Mouse (Mus musculus): ENCODE measurements around the gene Trim13.

Trim13 gene

DNA sequence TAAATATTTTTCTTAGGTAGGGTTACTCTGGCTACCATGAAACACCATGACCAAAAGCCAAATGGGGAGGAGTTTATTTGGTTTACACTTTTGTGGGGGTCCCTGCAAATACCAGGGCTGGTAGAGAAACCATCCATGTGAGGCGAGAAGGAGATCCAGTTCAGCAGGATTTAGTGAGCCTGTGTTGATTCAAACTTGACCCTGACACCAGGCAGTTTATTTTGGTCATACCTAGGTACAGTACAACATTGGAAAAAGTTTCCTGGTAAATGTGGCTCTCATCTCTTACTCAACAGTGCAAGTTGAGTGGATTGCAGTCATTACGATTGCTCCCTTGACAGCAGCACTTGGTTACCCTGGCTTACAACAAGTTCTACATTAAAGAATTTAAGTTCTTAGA lies 15.3 kb downstream of the Trim13 start:
- DNase-seq (ENCODE audit: low spot score) = no peak

DNA sequence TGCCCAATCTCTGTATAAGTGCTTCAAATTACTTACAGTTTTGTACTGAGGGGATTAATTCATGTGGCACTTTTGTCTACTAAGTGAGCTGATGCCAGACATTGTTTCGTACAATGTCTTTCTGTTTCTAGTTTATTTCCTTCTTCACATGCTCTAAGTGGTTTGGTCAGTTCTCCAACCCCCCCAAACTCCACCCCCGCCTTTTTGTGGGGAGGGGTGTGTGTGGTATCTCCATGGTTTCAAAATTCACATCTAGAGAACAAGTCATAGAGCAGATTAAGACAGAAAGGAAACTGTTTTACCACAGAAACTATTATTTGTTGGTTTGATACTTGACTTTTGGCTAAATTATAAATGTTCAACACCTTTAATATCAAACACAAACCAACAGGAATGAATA lies 22.3 kb downstream of the Trim13 start:
- no peak for DNase-seq (ENCODE audit: low spot score)

DNA sequence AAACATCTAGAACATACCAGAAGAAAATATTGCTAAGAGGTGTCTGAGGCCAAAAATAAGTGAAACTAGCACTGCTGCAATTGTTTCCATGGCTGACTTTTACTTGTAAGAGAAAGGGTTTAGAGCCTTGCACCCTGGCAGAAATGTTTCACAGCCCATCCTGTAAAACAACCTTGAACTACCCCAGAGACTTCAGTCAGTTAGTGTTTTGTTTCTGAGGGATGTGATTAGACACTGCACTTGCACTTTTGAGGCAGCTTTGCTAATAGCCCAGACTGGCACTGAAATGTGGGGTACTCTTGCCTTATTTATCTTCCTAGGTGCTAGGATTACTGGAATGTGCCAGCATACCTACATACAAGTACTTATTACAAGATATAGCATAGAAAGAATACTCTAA lies 37.9 kb downstream of the Trim13 start:
- no peak for DNase-seq (ENCODE audit: low spot score)

DNA sequence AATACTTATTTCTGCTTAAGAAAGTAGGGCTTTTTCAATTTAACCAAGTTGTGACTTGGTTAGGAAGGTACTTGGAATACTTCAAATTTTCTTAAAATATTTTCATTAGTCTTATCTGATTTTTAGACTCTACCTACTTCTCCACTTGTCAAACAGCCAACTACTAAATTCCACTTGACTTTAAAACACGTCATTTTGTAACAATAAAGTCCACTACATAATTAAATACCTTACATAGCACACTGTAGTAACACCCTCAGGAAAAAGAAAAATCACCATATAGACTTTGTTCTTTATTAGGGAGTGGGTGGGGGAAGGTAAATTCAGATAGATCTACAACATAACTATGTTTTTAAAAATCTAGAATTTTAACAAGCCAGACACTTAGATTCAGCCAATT lies 44.6 kb downstream of the Trim13 start:
- DNase-seq (ENCODE audit: low spot score) = no peak

DNA sequence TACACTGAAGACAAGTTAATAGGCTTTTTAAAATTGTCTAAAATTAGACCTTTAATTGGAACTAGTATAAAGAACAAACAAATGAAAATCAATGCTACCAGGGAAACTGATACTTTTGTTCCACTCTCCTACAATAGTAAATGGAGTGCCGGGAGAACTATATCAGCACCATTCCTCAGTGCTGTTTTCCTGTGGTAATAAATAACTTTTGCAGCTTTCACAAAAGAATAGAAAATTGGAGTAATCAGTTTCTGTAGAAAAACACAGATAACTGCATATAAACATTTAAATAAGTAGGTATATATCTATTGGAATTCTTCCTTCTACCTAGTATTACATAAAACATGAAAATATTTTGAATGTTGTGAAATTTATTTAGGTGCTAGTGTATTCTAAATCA lies 47.5 kb downstream of the Trim13 start:
- no peak for DNase-seq (ENCODE audit: low spot score)

DNA sequence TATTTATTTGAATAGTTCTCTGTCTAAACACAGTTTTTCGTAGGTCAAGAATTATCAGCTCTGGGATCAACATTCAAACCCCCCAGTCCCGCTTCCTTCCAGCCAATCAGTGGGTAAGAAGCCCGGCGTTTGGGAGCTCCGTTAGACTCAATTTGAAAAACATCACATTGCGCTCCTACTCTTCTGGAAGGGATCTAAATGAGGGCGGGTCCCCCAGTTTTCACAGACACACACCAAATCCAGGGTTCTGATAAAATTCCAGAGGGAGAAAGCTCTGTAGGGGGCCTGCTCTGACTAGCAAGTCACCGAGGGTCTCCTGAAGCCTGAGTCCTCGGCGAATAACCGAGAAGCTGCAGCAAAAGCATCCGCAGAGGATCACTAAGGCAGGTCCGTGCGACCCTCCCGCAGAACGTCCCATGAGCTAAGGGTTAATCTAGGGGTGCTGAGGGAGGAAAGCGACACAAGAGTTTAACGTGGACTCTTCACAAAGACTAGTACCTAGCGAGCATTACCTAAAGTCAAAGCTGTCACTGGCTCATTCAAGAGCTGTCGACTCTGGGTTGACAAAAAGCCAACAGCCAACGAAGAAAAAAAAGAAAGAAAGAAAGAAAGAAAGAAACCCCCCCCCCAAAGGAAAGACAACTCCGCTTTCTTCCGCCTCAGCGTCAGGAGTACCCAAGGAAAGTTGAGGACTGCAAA lies 49.3 kb downstream of the Trim13 start:
- peak; percentile 59 for DNase-seq (ENCODE audit: low spot score)

DNA sequence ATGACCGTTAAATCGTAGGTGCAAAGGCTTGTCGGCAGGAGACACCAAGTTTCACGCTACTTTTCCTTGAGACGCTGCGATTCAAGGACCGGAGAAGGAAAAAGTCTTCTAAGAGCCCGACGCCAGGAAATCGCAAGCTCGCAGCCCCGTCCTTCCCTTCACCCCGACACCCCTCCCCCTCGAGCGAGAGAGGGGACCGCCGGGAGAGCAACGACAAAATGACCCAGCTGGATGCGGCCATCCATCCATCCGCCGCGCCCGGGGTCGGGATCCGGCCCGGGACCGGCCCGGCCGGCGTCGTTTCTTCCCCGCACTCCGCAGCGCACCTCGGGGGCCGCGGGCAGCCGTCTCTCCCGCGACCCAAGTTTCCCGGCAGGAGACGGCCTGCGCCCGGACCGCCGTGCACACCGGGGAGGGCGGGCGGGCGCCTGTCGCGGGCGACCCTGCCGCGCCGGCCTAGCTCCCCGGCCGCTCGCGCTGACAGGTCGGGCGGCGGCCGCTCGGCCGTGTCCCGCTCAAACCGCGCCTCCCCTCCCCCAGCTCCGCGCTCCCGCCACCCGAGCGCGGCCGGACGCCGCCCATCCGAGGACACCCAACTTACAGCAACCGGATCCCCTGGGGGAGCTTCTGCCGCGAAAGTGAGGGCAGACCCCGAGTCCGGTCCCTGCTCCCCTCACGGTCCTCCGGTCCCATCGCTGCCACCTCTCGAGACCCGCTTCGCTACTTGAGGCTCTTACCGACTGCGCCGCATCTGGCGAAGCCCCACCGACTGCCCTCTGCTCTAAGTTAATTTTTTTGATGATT lies 50.0 kb downstream of the Trim13 start:
- DNase-seq (ENCODE audit: low spot score) = peak; percentile 60

DNA sequence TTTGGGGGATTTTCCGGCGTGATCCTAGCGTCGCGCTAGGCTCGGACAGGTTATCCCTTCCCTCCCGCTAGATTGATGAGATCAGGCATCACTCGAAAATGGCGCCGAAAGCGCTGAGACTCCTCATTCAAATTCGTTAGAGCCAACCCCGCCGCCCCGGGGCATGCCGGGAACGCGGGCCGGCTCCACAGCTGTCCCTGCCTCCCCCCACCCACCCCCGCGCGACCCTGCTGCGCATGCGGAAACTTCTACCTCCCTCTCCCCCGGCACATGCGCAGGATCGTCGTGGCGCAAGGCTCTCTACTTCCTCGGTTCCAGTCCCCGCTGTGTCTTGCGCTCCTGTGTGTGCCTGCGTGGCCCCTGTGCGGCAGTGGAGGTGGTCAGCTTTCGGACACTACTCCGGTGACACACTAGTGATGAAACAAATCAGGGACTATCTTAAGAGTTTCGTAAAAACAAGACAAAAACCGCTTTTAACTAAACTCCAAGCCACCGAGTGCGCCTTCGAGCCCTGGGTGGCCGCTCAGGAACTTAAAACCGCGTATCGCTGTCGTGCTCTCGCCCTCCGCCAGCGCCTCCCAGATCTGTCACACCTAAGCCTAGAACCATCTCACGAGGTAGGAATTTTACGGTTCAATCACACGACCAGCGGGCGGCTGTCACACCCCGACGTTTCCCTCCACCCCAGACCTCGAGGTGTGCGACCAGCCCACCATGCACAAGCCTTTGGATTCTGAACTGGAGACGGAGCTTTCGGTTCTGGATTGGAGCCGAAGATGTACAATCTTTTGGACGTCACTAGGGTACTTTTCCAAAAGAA lies 50.8 kb downstream of the Trim13 start:
- DNase-seq (ENCODE audit: low spot score) = peak; percentile 97

DNA sequence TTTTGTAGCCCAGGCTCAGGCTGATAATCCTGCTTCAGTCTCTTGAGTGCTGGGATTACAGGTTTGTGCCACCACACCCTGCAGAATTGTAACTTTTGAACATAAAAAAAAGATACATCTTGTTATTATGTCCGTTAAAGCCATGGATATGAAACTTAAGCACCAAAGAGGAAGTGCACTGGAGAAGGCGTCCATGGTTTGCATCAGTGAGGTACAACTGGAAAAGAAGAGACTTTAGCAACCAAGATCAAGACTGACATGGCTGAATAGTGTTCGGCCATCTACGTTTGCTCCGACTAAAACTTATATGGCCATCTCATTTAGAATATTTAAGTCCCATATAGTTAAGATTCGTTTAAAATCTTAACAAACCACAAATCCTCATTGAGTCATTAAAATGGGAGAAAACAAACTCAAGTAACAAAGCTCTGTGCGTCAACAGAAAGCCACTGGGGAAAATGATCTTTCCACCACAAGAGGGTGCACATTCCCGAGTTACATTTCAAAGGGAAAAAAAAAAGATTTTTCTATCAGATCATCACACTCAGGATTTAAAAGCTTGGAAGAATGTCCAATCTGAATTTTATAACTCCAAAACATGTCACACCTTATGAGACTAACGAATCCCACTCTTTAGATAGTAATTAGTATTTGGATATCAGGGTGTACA lies 52.4 kb downstream of the Trim13 start:
- peak; percentile 71 for DNase-seq (ENCODE audit: low spot score)
